Mouse (Mus musculus): ENCODE measurements around the gene Mcrs1.

GRCm38 (mm10) chr15:99198761-99199160, 53.0 kb downstream of the Mcrs1 start:
- TF ChIP-seq CTCF (IDR thresholded peaks at IDR 0.05; ENCODE audit: low read depth) (peak; percentile 56), EP300 (IDR thresholded peaks at IDR 0.05; ENCODE audit: low read depth) (no peak)

Data from liver, postnatal 0 days (tissue).